Mouse (Mus musculus) heart, postnatal 0 days (tissue): ENCODE results near the gene Tox2. TPM values are rescaled to one million over a fixed set of nuclear protein-coding genes. Genes with fewer than 3 reads are reported as not detected.

Source experiments
- ATAC-seq: fragments of 200-750 bp; cut with Nextera tagmentation; 2 replicates; pipeline ENCODE4 v1.8.0; 2017; ENCODE audit warnings: low read depth, moderate number of reproducible peaks, moderate library complexity; ENCODE audit not compliant: insufficient read depth
- DNase-seq: peaks from one replicate; pipeline ENCODE4 v3.0.0-alpha.2; 2016; ENCODE audit warnings: low spot score
- H3K27ac ChIP-seq: fragments of 300-500 bp; sonication (generic); 2 replicates; pipeline ENCODE4 v1.5.1; 2014; ENCODE audit warnings: low read depth, mild to moderate bottlenecking
- H3K27me3 ChIP-seq: fragments of 300-500 bp; sonication (generic); 2 replicates; pipeline ENCODE4 v1.6.1; 2014; ENCODE audit warnings: low read length, mixed read lengths; ENCODE audit not compliant: control insufficient read depth, insufficient read depth
- H3K36me3 ChIP-seq: fragments of 300-500 bp; sonication (generic); replicated peaks from 2 replicates; pipeline ENCODE4 v1.6.1; 2014; ENCODE audit warnings: low read length, mixed read lengths; ENCODE audit not compliant: control insufficient read depth, insufficient read depth
- H3K4me1 ChIP-seq: fragments of 300-500 bp; sonication (generic); 2 replicates; pipeline ENCODE4 v1.6.1; 2014; ENCODE audit warnings: antibody characterized with exemption; ENCODE audit not compliant: control insufficient read depth, insufficient read depth
- H3K4me2 ChIP-seq: fragments of 300-500 bp; sonication (generic); 2 replicates; pipeline ENCODE4 v1.6.1; 2014; ENCODE audit warnings: low read depth, mild to moderate bottlenecking, low read length, moderate library complexity
- H3K4me3 ChIP-seq: fragments of 300-500 bp; sonication (generic); 2 replicates; pipeline ENCODE4 v1.5.1; 2014; ENCODE audit warnings: low read depth, low read length
- H3K9ac ChIP-seq: fragments of 300-500 bp; sonication (generic); replicated peaks from 2 replicates; pipeline ENCODE4 v1.6.1; 2014; ENCODE audit warnings: low read depth, low read length, mixed read lengths
- H3K9me3 ChIP-seq: fragments of 300-500 bp; sonication (generic); replicated peaks from 2 replicates; pipeline ENCODE4 v1.6.1; 2016; ENCODE audit warnings: low read length; ENCODE audit not compliant: control insufficient read depth
- CTCF ChIP-seq: IDR thresholded peaks from 2 replicates; pipeline ENCODE4 v1.5.1; 2016; ENCODE audit warnings: antibody characterized with exemption, control low read depth, low read depth
- EP300 ChIP-seq: IDR thresholded peaks from 2 replicates; pipeline ENCODE4 v1.6.1; 2016; ENCODE audit warnings: antibody characterized with exemption, low read depth
- WGBS: fragments of 180-500 bp; shearing (Covaris S2); extraction: QIAGEN DNeasy Blood & Tissue Kit; methylation state at CpG from one replicate; pipeline ENCODE4 v1.1.7; 2014; 5-methylcytosine and 5-hydroxymethylcytosine counted together
- polyA plus RNA-seq: library from polyadenylated mRNA; unstranded; fragments of >200 nt; fragmentation: Nextera tagmentation; extraction: Ambion mirVana; gene quantifications from 2 replicates; pipeline ENCODE4 v1.2.1, GENCODE M21; 2015
- total RNA-seq: library from RNA; depleted of rRNA; stranded (reverse); fragments of >200 nt; gene quantifications from 2 replicates; pipeline ENCODE4 v1.2.3, GENCODE M21; 2014; ENCODE audit warnings: low replicate concordance

Gene Tox2
- total and polyA plus RNA-seq, 2 experiments from 2014 or later, result 0.19 to 1.7 TPM

- peaks cover 5% of the 10 kb centered on the region; the same call in 1 of the 2 replicates for H3K4me1 ChIP-seq
- H3K4me2 ChIP-seq, result no peak overlapping the region
- 37% methylated on average over 7 of the region's 7 CpGs for WGBS
- H3K4me3 ChIP-seq, result no peak overlapping the region
- H3K27ac ChIP-seq, result no peak overlapping the region
- H3K36me3 ChIP-seq, result no peaks in the 10 kb centered on the region
- H3K9me3 ChIP-seq, result no peaks in the 10 kb centered on the region
- no peak overlapping the region for H3K9ac ChIP-seq
- TF ChIP-seq CTCF (no peak), EP300 (no peak)
- DNase-seq, result no peak
- no peaks in the 10 kb centered on the region for H3K27me3 ChIP-seq
- ATAC-seq, result peak; percentile 62
Observed at GRCm38 (mm10) chr2:163218571-163218970, 15.6 kb downstream of the Tox2 start.

GRCm38 (mm10) chr2:163219447-163219846 is 16.5 kb downstream of the Tox2 start:
- WGBS, result 68% methylated on average over 5 of the region's 5 CpGs
- H3K9me3 ChIP-seq, result no peaks in the 10 kb centered on the region
- H3K4me2 ChIP-seq, result no peak overlapping the region
- DNase-seq (no peak), ATAC-seq (no peak)
- no peaks in the 10 kb centered on the region for H3K36me3 ChIP-seq
- no peak for TF ChIP-seq CTCF
- no peak for TF ChIP-seq EP300
- no peaks in the 10 kb centered on the region for H3K27me3 ChIP-seq
- H3K4me3 ChIP-seq, result no peak overlapping the region
- H3K9ac ChIP-seq, result no peak overlapping the region
- H3K4me1 ChIP-seq, result peaks cover 5% of the 10 kb centered on the region; the same call in 1 of the 2 replicates
- no peak overlapping the region for H3K27ac ChIP-seq

- H3K36me3 ChIP-seq, result no peaks in the 10 kb centered on the region
- no peak overlapping the region for H3K9ac ChIP-seq
- no peak for ATAC-seq
- no peak overlapping the region for H3K4me3 ChIP-seq
- TF ChIP-seq CTCF (no peak), EP300 (no peak)
- H3K27ac ChIP-seq, result no peak overlapping the region
- H3K4me2 ChIP-seq, result no peak overlapping the region
- no peaks in the 10 kb centered on the region for H3K9me3 ChIP-seq
- WGBS, result 90% methylated on average over 11 of the region's 11 CpGs
- peaks cover 5% of the 10 kb centered on the region; the same call in 1 of the 2 replicates for H3K4me1 ChIP-seq
- no peak for DNase-seq
- no peaks in the 10 kb centered on the region for H3K27me3 ChIP-seq
Observed at GRCm38 (mm10) chr2:163220706-163221105, 17.8 kb downstream of the Tox2 start.

- TF ChIP-seq CTCF (no peak), EP300 (no peak)
- H3K4me2 ChIP-seq, result no peak overlapping the region
Observed at GRCm38 (mm10) chr2:163225302-163225701, 22.4 kb downstream of the Tox2 start.

GRCm38 (mm10) chr2:163229050-163229449 is 26.1 kb downstream of the Tox2 start:
- TF ChIP-seq CTCF (no peak), EP300 (no peak)
- Histone ChIP-seq H3K4me1 (peaks cover 3% of the 10 kb centered on the region; the same call in 1 of the 2 replicates), H3K9me3 (no peaks in the 10 kb centered on the region), H3K4me3 (no peak overlapping the region), H3K27me3 (0 out of 2 replicates have a peak, but pooled peaks cover 2% of the 10 kb centered on the region), H3K27ac (no peak overlapping the region), H3K9ac (no peak overlapping the region), H3K36me3 (no peaks in the 10 kb centered on the region), H3K4me2 (no peak overlapping the region)
- no peak for ATAC-seq
- WGBS, result 62% methylated on average over 9 of the region's 9 CpGs
- DNase-seq, result no peak

More at GRCm38 (mm10) chr2:163225302-163225701, 22.4 kb downstream of the Tox2 start:
- Histone ChIP-seq H3K27ac (no peak overlapping the region), H3K9me3 (no peaks in the 10 kb centered on the region), H3K4me3 (no peak overlapping the region), H3K27me3 (0 out of 2 replicates have a peak, but pooled peaks cover 2% of the 10 kb centered on the region), H3K4me1 (no peaks in the 10 kb centered on the region), H3K9ac (no peak overlapping the region), H3K36me3 (no peaks in the 10 kb centered on the region)
- no peak for ATAC-seq
- no peak for DNase-seq
- 74% methylated on average over 15 of the region's 15 CpGs for WGBS

GRCm38 (mm10) chr2:163231781-163232534 is 29.0 kb downstream of the Tox2 start:
- no peaks in the 10 kb centered on the region for H3K9me3 ChIP-seq
- H3K9ac ChIP-seq, result no peak overlapping the region
- H3K4me3 ChIP-seq, result no peak overlapping the region
- H3K27me3 ChIP-seq, result 0 out of 2 replicates have a peak, but pooled peaks cover 2% of the 10 kb centered on the region
- ATAC-seq (no peak), DNase-seq (no peak)
- H3K4me1 ChIP-seq, result peaks cover 3% of the 10 kb centered on the region; the same call in 1 of the 2 replicates
- H3K27ac ChIP-seq, result no peak overlapping the region
- 71% methylated on average over 13 of the region's 13 CpGs for WGBS
- TF ChIP-seq CTCF (no peak), EP300 (no peak)
- H3K36me3 ChIP-seq, result no peaks in the 10 kb centered on the region
- no peak overlapping the region for H3K4me2 ChIP-seq
